Mouse (Mus musculus) hindbrain, embryonic 13.5 days (tissue): Measurements from ENCODE around the gene Ankrd33b. TPM values are rescaled to one million over a fixed set of nuclear protein-coding genes. Genes with fewer than 3 reads are reported as not detected.

Experiments
- ATAC-seq: fragments of 200-750 bp; cut with Nextera tagmentation; 2 replicates; pipeline ENCODE4 v1.8.0; 2017; ENCODE audit warnings: moderate TSS enrichment; ENCODE audit not compliant: low FRiP score
- H3K27ac ChIP-seq: fragments of 300-500 bp; sonication (generic); 2 replicates; pipeline ENCODE4 v1.5.1; 2015; ENCODE audit warnings: inconsistent platforms, mild to moderate bottlenecking, moderate library complexity
- H3K27me3 ChIP-seq: fragments of 300-500 bp; sonication (generic); 2 replicates; pipeline ENCODE4 v1.6.1; 2015; ENCODE audit warnings: mild to moderate bottlenecking, inconsistent platforms
- H3K36me3 ChIP-seq: fragments of 300-500 bp; sonication (generic); 2 replicates; pipeline ENCODE4 v1.6.1; 2015; ENCODE audit warnings: mild to moderate bottlenecking, inconsistent platforms
- H3K4me1 ChIP-seq: fragments of 300-500 bp; sonication (generic); replicated peaks from 2 replicates; pipeline ENCODE4 v1.6.1; 2015; ENCODE audit warnings: inconsistent platforms
- H3K4me2 ChIP-seq: fragments of 300-500 bp; sonication (generic); 2 replicates; pipeline ENCODE4 v1.6.1; 2015; ENCODE audit warnings: inconsistent platforms, mild to moderate bottlenecking, moderate library complexity
- H3K4me3 ChIP-seq: fragments of 300-500 bp; sonication (generic); 2 replicates; pipeline ENCODE4 v1.5.1; 2015; ENCODE audit warnings: mild to moderate bottlenecking, inconsistent platforms
- H3K9ac ChIP-seq: fragments of 300-500 bp; sonication (generic); 2 replicates; pipeline ENCODE4 v1.6.1; 2015; ENCODE audit warnings: mild to moderate bottlenecking, inconsistent platforms
- H3K9me3 ChIP-seq: fragments of 300-500 bp; sonication (generic); 2 replicates; pipeline ENCODE4 v1.6.1; 2016; ENCODE audit warnings: inconsistent platforms
- WGBS: fragments of 180-500 bp; shearing (Covaris S2); methylation state at CpG from one replicate; pipeline ENCODE4 v1.1.7; 2015; 5-methylcytosine and 5-hydroxymethylcytosine counted together
- polyA plus RNA-seq: library from polyadenylated mRNA; unstranded; fragments of >200 nt; fragmentation: Nextera tagmentation; extraction: Ambion mirVana; gene quantifications from 2 replicates; pipeline ENCODE4 v1.2.1, GENCODE M21; 2015

The Ankrd33b gene
- polyA plus RNA-seq, 1 experiment from 2014 or later: 1.5 TPM

DNA sequence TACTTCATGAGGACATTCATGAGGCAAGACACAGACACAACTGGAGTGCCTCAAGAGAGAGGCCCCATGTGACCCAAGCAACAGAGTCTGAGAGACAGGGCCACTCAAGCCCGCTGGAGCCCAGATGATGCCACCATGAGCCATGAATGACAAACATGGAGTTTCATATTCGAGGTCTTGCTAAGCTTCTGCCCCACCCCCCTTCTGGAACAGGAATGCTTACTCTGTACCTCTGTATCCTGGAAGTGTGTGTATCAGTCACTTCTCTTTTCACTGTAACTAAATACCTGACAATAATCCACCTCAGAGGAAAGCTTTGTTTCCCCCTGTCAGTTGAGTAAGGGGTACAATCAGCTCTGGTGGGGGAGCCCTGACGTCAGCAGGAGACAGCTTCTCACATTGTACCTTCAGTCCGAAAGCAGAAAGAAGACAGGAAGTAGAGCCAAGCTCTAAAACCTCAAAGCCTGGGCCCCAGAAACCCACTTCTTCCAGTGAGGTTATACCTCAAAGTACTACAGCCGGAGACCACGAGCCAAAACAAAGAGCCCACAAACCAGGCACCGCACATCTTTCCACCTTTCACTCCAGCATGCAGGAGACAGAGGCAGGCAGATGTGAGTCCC is 34.9 kb downstream of the Ankrd33b start:
- Histone ChIP-seq H3K27me3 (no peaks in the 10 kb centered on the region), H3K4me3 (no peak overlapping the region), H3K9ac (no peak overlapping the region), H3K4me2 (no peak overlapping the region), H3K36me3 (no peaks in the 10 kb centered on the region), H3K9me3 (no peaks in the 10 kb centered on the region), H3K27ac (no peak overlapping the region), H3K4me1 (0 out of 2 replicates have a peak, but pooled peaks cover 9% of the 10 kb centered on the region)
- WGBS: 86% methylated on average over 7 of the region's 7 CpGs
- ATAC-seq: no peak

DNA sequence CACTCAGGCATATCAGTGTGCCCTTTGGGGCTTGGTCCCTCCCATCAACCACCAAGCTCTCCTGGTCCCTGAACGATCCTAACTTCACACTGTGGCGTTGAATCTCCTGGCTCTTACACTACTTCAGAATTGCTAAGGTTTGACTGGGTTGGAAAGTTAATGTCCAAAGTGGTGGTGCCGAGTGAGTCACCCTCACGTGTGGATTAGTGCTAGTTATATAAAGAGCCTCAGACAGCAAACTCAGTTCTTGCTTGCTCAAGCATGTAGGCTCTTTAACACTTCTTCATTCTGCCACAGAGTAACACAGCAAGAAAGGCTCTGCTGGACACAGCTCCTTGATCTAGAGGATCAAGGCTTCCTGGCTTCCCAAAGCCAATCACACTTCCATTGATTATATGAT is 35.8 kb downstream of the Ankrd33b start:
- Histone ChIP-seq H3K4me3 (no peak overlapping the region), H3K4me2 (no peak overlapping the region), H3K9me3 (no peaks in the 10 kb centered on the region), H3K27ac (no peak overlapping the region), H3K9ac (no peak overlapping the region), H3K27me3 (no peaks in the 10 kb centered on the region), H3K4me1 (0 out of 2 replicates have a peak, but pooled peaks cover 9% of the 10 kb centered on the region), H3K36me3 (no peaks in the 10 kb centered on the region)
- no peak for ATAC-seq
- 77% methylated on average over 4 of the region's 4 CpGs for WGBS

DNA sequence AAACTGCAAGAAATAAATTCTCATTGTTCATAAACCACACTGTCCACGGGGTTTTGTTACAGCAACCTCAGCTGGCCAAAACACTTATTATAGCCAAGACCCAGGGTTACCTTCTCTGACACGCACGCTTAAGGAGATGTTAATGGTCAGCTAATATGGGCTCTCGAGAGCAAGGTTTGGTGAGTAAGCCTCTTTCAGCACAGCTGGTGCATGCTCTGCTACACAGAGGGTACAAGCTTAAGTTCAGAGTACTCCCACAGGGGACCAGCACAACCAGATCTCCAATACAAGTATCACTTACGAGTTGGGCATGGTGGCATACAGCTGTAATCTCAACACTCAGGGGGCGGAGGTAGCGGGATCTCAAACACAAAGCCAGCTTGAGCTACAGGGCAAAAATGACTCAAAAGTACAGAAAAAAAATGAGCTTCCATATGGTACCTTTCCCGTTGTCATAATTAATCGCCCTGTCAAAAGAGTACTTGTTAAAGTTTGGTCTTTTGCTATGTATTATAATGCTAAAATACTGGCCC is 39.4 kb downstream of the Ankrd33b start:
- no peak for ATAC-seq
- H3K36me3 ChIP-seq: no peaks in the 10 kb centered on the region
- no peaks in the 10 kb centered on the region for H3K27me3 ChIP-seq
- 0 out of 2 replicates have a peak, but pooled peaks cover 9% of the 10 kb centered on the region for H3K4me1 ChIP-seq
- no peaks in the 10 kb centered on the region for H3K9me3 ChIP-seq
- no peak overlapping the region for H3K9ac ChIP-seq
- H3K27ac ChIP-seq: no peak overlapping the region
- H3K4me3 ChIP-seq: no peak overlapping the region
- no peak overlapping the region for H3K4me2 ChIP-seq
- 81% methylated on average over 9 of the region's 9 CpGs for WGBS

GRCm38 (mm10) chr15:31325660-31326354 is 41.7 kb downstream of the Ankrd33b start:
- 96% methylated on average over 12 of the region's 12 CpGs for WGBS
- H3K27ac ChIP-seq: no peak overlapping the region

DNA sequence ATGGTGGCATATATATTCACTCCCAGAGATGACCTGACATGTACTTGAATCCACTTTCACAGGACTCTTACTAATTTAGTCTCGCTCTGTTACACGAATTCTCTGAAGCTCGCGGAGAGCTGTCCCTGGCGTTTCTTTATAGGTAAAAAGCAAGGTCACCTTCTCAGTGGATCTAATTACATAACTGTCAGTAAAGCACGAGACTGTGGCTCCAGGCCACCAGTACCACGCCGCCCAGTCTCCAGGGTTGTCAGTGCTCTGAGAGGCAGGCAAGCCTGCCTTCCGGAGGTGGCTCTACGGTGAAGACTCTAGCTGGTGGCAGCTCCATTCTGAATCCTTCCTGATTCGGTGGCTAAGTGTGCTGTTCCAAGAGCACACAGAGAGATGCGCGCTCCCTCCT is 43.0 kb downstream of the Ankrd33b start:
- Histone ChIP-seq H3K36me3 (no peaks in the 10 kb centered on the region), H3K4me3 (no peak overlapping the region), H3K4me2 (no peak overlapping the region), H3K27me3 (no peaks in the 10 kb centered on the region), H3K9ac (no peak overlapping the region), H3K27ac (peak overlapping the region; percentile 35; the same call in 1 of the 2 replicates), H3K9me3 (no peaks in the 10 kb centered on the region), H3K4me1 (0 out of 2 replicates have a peak, but pooled peaks cover 6% of the 10 kb centered on the region)
- WGBS: 75% methylated on average over 13 of the region's 13 CpGs
- no peak for ATAC-seq

More at GRCm38 (mm10) chr15:31325660-31326354, 41.7 kb downstream of the Ankrd33b start:
- H3K4me2 ChIP-seq: no peak overlapping the region
- H3K9ac ChIP-seq: no peak overlapping the region
- H3K36me3 ChIP-seq: no peaks in the 10 kb centered on the region
- H3K27me3 ChIP-seq: no peaks in the 10 kb centered on the region
- no peak for ATAC-seq
- H3K4me1 ChIP-seq: 0 out of 2 replicates have a peak, but pooled peaks cover 9% of the 10 kb centered on the region
- H3K4me3 ChIP-seq: no peak overlapping the region
- no peaks in the 10 kb centered on the region for H3K9me3 ChIP-seq

DNA sequence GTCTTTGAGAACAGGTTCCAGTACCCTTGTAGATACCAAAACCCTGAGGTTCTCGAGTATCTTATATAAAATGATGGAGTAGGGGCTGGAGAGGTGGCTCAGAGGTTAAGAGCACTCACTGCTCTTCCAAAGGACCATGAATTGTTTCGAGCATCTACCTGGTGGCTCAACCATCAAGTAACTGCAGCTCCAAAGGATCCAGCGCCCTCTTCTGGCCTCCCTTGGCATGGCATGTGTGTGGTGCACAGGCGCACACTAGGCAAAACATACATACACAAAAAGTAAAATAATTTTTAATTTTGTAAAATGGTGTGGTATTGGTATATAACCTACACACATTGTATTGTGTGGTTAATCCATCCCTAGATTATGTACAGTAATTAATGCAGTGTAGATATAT is 43.8 kb downstream of the Ankrd33b start:
- H3K4me1 ChIP-seq: peaks cover 8% of the 10 kb centered on the region
- ATAC-seq: no peak
- no peak overlapping the region for H3K4me2 ChIP-seq
- H3K4me3 ChIP-seq: no peak overlapping the region
- no peaks in the 10 kb centered on the region for H3K27me3 ChIP-seq
- 83% methylated on average over 4 of the region's 4 CpGs for WGBS
- H3K9ac ChIP-seq: no peak overlapping the region
- no peaks in the 10 kb centered on the region for H3K36me3 ChIP-seq
- H3K27ac ChIP-seq: no peak overlapping the region
- no peaks in the 10 kb centered on the region for H3K9me3 ChIP-seq

GRCm38 (mm10) chr15:31320598-31321377 is 46.7 kb downstream of the Ankrd33b start:
- H3K36me3 ChIP-seq: no peaks in the 10 kb centered on the region
- H3K9me3 ChIP-seq: no peaks in the 10 kb centered on the region
- H3K27me3 ChIP-seq: no peaks in the 10 kb centered on the region
- ATAC-seq: no peak
- H3K27ac ChIP-seq: no peak overlapping the region
- H3K4me3 ChIP-seq: no peak overlapping the region
- H3K4me1 ChIP-seq: peaks cover 21% of the 10 kb centered on the region
- WGBS: 62% methylated on average over 12 of the region's 12 CpGs
- H3K9ac ChIP-seq: no peak overlapping the region
- H3K4me2 ChIP-seq: no peak overlapping the region

- WGBS: 40% methylated on average over 4 of the region's 4 CpGs
- Histone ChIP-seq H3K4me3 (no peak overlapping the region), H3K4me2 (no peak overlapping the region), H3K27ac (no peak overlapping the region), H3K9ac (no peak overlapping the region), H3K9me3 (no peaks in the 10 kb centered on the region), H3K36me3 (no peaks in the 10 kb centered on the region), H3K4me1 (peaks cover 21% of the 10 kb centered on the region), H3K27me3 (0 out of 2 replicates have a peak, but pooled peaks cover 2% of the 10 kb centered on the region)
- no peak for ATAC-seq
These were observed 48.5 kb downstream of the Ankrd33b start for GRCm38 (mm10) chr15:31319046-31319445.

- H3K4me1 ChIP-seq: peaks cover 21% of the 10 kb centered on the region
- no peak overlapping the region for H3K4me2 ChIP-seq
- no peak overlapping the region for H3K9ac ChIP-seq
- H3K9me3 ChIP-seq: no peaks in the 10 kb centered on the region
- H3K27me3 ChIP-seq: 0 out of 2 replicates have a peak, but pooled peaks cover 2% of the 10 kb centered on the region
- H3K4me3 ChIP-seq: no peak overlapping the region
- no peaks in the 10 kb centered on the region for H3K36me3 ChIP-seq
- WGBS: 35% methylated on average over 6 of the region's 6 CpGs
- peak overlapping the region; percentile 45; the same call in 1 of the 2 replicates for H3K27ac ChIP-seq
- ATAC-seq: no peak
These were observed 49.2 kb downstream of the Ankrd33b start for GRCm38 (mm10) chr15:31318158-31318955.

DNA sequence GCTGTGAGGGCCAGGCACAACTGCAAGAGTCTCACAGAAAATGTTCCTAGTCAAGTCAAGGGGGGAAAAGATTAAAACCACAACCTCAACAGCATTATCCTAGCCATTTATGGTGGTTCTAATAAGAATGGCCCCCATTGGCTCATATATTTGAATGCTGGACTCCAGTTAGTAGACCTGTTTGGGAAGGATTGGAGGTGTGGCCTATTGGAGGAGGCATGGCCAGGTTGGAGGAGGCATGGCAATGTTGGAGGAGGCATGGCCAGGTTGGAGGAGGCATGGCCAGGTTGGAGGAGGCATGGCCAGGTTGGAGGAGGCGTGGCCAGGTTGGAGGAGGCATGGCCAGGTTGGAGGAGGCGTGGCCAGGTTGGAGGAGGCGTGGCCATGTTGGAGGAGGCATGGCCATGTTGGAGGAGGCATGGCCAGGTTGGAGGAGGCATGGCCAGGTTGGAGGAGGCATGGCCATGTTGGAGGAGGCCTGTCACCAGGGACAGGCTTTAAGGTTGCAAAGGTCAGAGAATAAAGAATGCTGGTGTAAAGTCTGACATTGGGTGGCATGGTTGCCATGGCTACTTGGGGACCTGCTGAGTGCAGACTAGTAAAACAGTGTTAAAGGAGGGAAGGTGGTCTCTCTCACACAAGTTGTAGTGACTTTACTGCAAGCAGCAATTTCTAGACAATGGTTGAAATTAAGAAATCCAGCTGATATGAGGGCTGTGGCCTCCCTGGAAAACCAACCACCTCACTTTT is 50.3 kb downstream of the Ankrd33b start:
- no peaks in the 10 kb centered on the region for H3K9me3 ChIP-seq
- 97% methylated on average over 3 of the region's 3 CpGs for WGBS
- no peaks in the 10 kb centered on the region for H3K36me3 ChIP-seq
- 0 out of 2 replicates have a peak overlapping the region, but pooled peaks have one; percentile 45 for H3K27ac ChIP-seq
- peaks cover 21% of the 10 kb centered on the region for H3K4me1 ChIP-seq
- no peak for ATAC-seq
- no peak overlapping the region for H3K9ac ChIP-seq
- H3K4me2 ChIP-seq: no peak overlapping the region
- H3K27me3 ChIP-seq: 0 out of 2 replicates have a peak, but pooled peaks cover 2% of the 10 kb centered on the region
- H3K4me3 ChIP-seq: no peak overlapping the region

DNA sequence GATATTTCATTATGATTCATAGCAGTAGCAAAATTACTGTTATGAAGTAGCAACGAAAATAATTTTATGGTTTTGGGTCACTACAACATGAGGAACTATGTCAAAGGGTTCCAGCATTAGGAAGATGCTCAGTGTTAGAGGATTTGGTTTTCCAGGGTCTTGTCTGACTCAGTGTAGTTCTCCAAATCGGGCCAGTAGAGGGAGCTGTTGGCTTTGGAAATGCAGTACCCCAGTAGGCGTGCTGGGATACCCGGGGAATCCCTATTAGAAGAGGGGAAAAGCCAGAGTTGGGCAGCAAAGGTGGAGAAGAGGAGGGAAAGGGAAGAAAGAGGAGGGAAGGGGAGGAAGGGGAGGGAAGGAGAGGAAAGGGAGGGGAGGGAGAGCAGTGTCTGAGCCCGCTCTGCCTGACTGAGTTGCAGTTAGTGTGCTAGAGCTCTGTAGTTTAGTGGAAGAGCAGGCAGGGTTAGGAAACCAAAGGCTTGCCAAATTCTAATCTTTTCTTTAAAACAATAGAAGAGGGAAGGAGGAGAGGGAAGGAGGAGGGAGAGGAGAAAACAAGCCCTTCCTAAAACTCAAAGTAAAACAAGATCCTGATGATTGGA is 51.8 kb downstream of the Ankrd33b start:
- no peak overlapping the region for H3K9ac ChIP-seq
- H3K27ac ChIP-seq: no peak overlapping the region
- no peak overlapping the region for H3K4me3 ChIP-seq
- 3% methylated on average over 5 of the region's 5 CpGs for WGBS
- no peaks in the 10 kb centered on the region for H3K9me3 ChIP-seq
- H3K36me3 ChIP-seq: no peaks in the 10 kb centered on the region
- no peak overlapping the region for H3K4me2 ChIP-seq
- peaks cover 21% of the 10 kb centered on the region for H3K4me1 ChIP-seq
- H3K27me3 ChIP-seq: 0 out of 2 replicates have a peak, but pooled peaks cover 2% of the 10 kb centered on the region
- peak; percentile 82 for ATAC-seq
